Mouse (Mus musculus) cerebellum, adult 2 months (tissue): Measurements from ENCODE around the gene Gm10188.

Source experiments
- CTCF ChIP-seq: fragments of 200-500 bp; IDR thresholded peaks from 2 replicates; pipeline ENCODE4 v1.5.1; 2011; ENCODE audit warnings: low read depth, mild to moderate bottlenecking, control low read depth, low read length, moderate library complexity, borderline replicate concordance; ENCODE audit not compliant: insufficient read depth
- POLR2A ChIP-seq: fragments of 200-500 bp; IDR thresholded peaks from 2 replicates; pipeline ENCODE4 v1.6.1; 2011; ENCODE audit warnings: low read length, control low read depth, borderline replicate concordance; ENCODE audit not compliant: insufficient read depth

- TF ChIP-seq POLR2A (no peak), CTCF (no peak)
Measured at GRCm38 (mm10) chr1:132246137-132246536, 16.6 kb upstream of the Gm10188 start.
